Mouse (Mus musculus) urinary bladder, adult 18-20 months (tissue): ENCODE data around the gene Rnf181.

Source experiments
- DNase-seq, 2 experiments: peaks; one replicate each; pipeline ENCODE4 v3.0.0; 2022; ENCODE audit warnings: low spot score in 2 of 2, mixed read lengths in 2 of 2

Gene Rnf181

GRCm38 (mm10) chr6:72360599-72360935, 6.2 kb downstream of the Rnf181 start:
- DNase-seq = no peak

GRCm38 (mm10) chr6:72359891-72360598, 6.7 kb downstream of the Rnf181 start:
- DNase-seq = no peak

- no peak for DNase-seq
Observed at GRCm38 (mm10) chr6:72359343-72359742, 7.4 kb downstream of the Rnf181 start.

- no peak for DNase-seq
Observed at GRCm38 (mm10) chr6:72358086-72358764, 8.5 kb downstream of the Rnf181 start.

GRCm38 (mm10) chr6:72357164-72358079, 9.3 kb downstream of the Rnf181 start:
- no peak for DNase-seq

- no peak for DNase-seq
Observed at GRCm38 (mm10) chr6:72356001-72356532, 10.7 kb downstream of the Rnf181 start.

- DNase-seq = peak; percentile 69 to 71
Observed at GRCm38 (mm10) chr6:72355066-72355911, 11.5 kb downstream of the Rnf181 start, which contains the start of gene Tmem150a. Tmem150a (plus strand) TSS chr6:72355447.

GRCm38 (mm10) chr6:72354025-72354424, 12.7 kb downstream of the Rnf181 start:
- no peak for DNase-seq

- no peak for DNase-seq
Observed at GRCm38 (mm10) chr6:72352636-72353405, 13.9 kb downstream of the Rnf181 start.

- DNase-seq = no peak
Observed at GRCm38 (mm10) chr6:72350214-72350613, 16.5 kb downstream of the Rnf181 start.

GRCm38 (mm10) chr6:72348411-72348810, 18.3 kb downstream of the Rnf181 start:
- DNase-seq = no peak

GRCm38 (mm10) chr6:72347166-72347941, 19.4 kb downstream of the Rnf181 start, which contains the start of gene 0610030E20Rik:
0610030E20Rik (plus strand) TSS chr6:72347317.
- peak; percentile 63 to 78 for DNase-seq

- DNase-seq = no peak
Observed at GRCm38 (mm10) chr6:72346261-72346660, 20.5 kb downstream of the Rnf181 start.

- DNase-seq = no peak
Observed at GRCm38 (mm10) chr6:72345633-72346032, 21.1 kb downstream of the Rnf181 start.

GRCm38 (mm10) chr6:72345074-72345567, 21.6 kb downstream of the Rnf181 start, which contains the start of gene Usp39:
Usp39 (minus strand) TSS chr6:72345184.
- peak; percentile 81 to 87 for DNase-seq

GRCm38 (mm10) chr6:72344396-72345073, 22.2 kb downstream of the Rnf181 start:
- no peak for DNase-seq

- no peak for DNase-seq
Observed at GRCm38 (mm10) chr6:72340481-72340880, 26.3 kb downstream of the Rnf181 start.

GRCm38 (mm10) chr6:72333111-72333510, 33.6 kb downstream of the Rnf181 start:
- no peak for DNase-seq
